Mouse (Mus musculus): ENCODE measurements around the gene Cyp1b1. TPM values are rescaled to one million over a fixed set of nuclear protein-coding genes. Genes with fewer than 3 reads are reported as not detected.

Cyp1b1 gene
- polyA plus RNA-seq, 1 experiment, result 1.1 TPM

DNA sequence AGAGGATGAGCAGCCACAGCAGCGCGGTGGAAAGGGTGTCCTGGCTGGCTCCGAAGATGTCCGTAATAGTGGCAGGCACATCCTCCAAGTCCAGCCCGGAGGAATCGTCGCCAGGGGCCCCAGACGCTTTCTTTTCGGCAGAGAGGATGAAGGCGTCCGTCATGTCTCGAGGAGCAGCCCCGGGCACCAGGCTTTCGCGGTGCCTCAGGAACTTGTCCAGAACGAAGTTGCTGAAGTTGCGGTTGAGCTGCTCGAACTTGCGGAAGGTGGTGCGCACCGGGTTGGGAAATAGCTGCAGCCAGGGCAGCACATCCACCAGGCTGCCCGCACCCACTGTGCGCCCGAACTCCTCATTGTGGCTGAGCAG, 1.6 kb downstream of the Cyp1b1 start:
- Histone ChIP-seq H3K27ac (ENCODE audit: insufficient read depth, low read length) (no peak overlapping the region), H3K4me3 (replicated peaks; ENCODE audit: insufficient read depth, low read depth, low read length) (peak overlapping the region; percentile 17), H3K27me3 (ENCODE audit: control insufficient read depth, insufficient read depth, low read length) (peaks cover 1% of the 10 kb centered on the region; the same call in 1 of the 2 replicates), H3K4me1 (ENCODE audit: control insufficient read depth, insufficient read depth, low read length) (peaks cover 4% of the 10 kb centered on the region; the same call in 1 of the 2 replicates)
- DNase-seq, result no peak
- TF ChIP-seq POLR2A (IDR thresholded peaks at IDR 0.05; ENCODE audit: borderline replicate concordance, insufficient read depth, low read length) (no peak), CTCF (IDR thresholded peaks at IDR 0.05; ENCODE audit: borderline replicate concordance, insufficient read depth, low read depth, low read length) (no peak)
- WGBS, result 2% methylated on average over 24 of the region's 24 CpGs

DNA sequence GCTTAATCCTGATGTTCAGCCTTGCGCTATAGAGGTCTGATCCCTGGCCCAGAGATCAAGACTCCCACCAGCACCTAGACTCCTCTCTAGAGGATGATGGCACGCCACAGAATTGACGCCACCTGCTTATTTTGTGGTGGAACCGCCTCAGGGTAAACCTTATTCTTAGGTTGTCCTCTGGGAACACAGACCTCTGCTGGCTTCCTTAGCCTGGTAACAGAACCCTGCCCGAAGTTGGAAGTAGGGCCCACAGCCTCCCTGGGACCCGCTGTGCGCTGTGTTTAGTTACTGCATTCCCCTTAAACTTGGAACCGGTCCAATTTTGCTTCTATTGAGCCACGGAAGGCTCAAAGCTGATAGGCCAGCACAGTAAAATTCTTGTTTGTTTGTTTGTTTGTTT, 2.3 kb downstream of the Cyp1b1 start:
- no peak for DNase-seq
- WGBS, result 47% methylated on average over 9 of the region's 9 CpGs
- H3K4me1 ChIP-seq (ENCODE audit: control insufficient read depth, insufficient read depth, low read length), result peaks cover 4% of the 10 kb centered on the region; the same call in 1 of the 2 replicates
- H3K27ac ChIP-seq (ENCODE audit: insufficient read depth, low read length), result no peak overlapping the region
- TF ChIP-seq CTCF (IDR thresholded peaks at IDR 0.05; ENCODE audit: borderline replicate concordance, insufficient read depth, low read depth, low read length), result no peak
- no peak for TF ChIP-seq POLR2A (IDR thresholded peaks at IDR 0.05; ENCODE audit: borderline replicate concordance, insufficient read depth, low read length)
- peaks cover 1% of the 10 kb centered on the region; the same call in 1 of the 2 replicates for H3K27me3 ChIP-seq (ENCODE audit: control insufficient read depth, insufficient read depth, low read length)
- H3K4me3 ChIP-seq (replicated peaks; ENCODE audit: insufficient read depth, low read depth, low read length), result no peak overlapping the region

DNA sequence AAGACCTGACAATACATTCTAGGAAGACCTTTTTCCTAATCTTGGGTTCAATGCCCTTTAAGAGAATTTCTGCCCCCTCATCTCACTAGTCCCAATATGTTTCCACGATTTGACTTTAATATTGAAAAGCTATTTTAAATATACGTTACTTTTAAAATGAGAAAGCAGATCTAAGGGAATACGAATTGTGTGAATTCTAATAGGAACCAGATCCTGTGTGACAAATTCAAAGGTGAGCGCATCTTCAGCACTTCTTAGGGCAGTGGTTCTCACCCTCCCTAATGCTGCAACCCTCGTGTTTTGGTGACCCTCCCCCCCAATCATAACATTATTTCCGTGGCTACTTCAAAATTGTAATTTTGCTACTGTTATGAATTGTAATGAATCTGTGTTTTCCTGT, 2.9 kb downstream of the Cyp1b1 start:
- Histone ChIP-seq H3K4me1 (ENCODE audit: control insufficient read depth, insufficient read depth, low read length) (peaks cover 4% of the 10 kb centered on the region; the same call in 1 of the 2 replicates), H3K27me3 (ENCODE audit: control insufficient read depth, insufficient read depth, low read length) (peaks cover 1% of the 10 kb centered on the region; the same call in 1 of the 2 replicates), H3K27ac (ENCODE audit: insufficient read depth, low read length) (no peak overlapping the region), H3K4me3 (replicated peaks; ENCODE audit: insufficient read depth, low read depth, low read length) (no peak overlapping the region)
- no peak for DNase-seq
- WGBS, result 78% methylated on average over 6 of the region's 6 CpGs
- TF ChIP-seq CTCF (IDR thresholded peaks at IDR 0.05; ENCODE audit: borderline replicate concordance, insufficient read depth, low read depth, low read length) (no peak), POLR2A (IDR thresholded peaks at IDR 0.05; ENCODE audit: borderline replicate concordance, insufficient read depth, low read length) (no peak)

DNA sequence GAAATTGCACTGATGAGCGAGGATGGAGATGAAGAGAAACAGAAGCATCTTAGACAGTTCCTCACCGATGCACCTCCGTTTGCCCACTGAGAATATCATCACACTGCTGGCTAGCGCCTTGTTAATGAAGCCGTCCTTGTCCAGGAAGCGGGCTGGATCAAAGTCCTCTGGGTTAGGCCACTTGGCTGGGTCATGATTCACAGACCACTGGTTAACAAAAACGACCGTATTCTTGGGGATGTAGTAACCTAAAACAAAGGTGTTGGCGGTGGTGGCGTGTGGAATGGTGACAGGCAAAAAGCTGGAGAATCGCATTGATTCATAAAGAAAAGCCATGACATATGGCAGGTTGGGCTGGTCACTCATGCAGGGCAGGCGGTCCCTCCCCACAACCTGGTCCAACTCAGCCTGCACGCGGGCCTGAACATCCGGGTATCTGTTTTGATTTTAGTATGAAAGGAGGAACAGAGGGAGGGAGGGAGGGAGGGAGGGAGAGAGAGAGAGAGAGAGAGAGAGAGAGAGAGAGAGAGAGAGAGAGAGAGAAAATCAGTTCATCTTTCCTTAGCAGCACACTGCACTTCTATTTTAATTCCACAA, 4.5 kb downstream of the Cyp1b1 start:
- TF ChIP-seq CTCF (IDR thresholded peaks at IDR 0.05; ENCODE audit: borderline replicate concordance, insufficient read depth, low read depth, low read length) (no peak), POLR2A (IDR thresholded peaks at IDR 0.05; ENCODE audit: borderline replicate concordance, insufficient read depth, low read length) (no peak)
- Histone ChIP-seq H3K4me1 (ENCODE audit: control insufficient read depth, insufficient read depth, low read length) (peaks cover 4% of the 10 kb centered on the region; the same call in 1 of the 2 replicates), H3K27me3 (ENCODE audit: control insufficient read depth, insufficient read depth, low read length) (peaks cover 1% of the 10 kb centered on the region; the same call in 1 of the 2 replicates), H3K27ac (ENCODE audit: insufficient read depth, low read length) (no peak overlapping the region), H3K4me3 (replicated peaks; ENCODE audit: insufficient read depth, low read depth, low read length) (no peak overlapping the region)
- whole genome bisulfite sequencing, result 26% methylated on average over 15 of the region's 15 CpGs
- no peak for DNase-seq

GRCm38 (mm10) chr17:79709718-79710117, 5.1 kb downstream of the Cyp1b1 start:
- Histone ChIP-seq H3K27me3 (ENCODE audit: control insufficient read depth, insufficient read depth, low read length) (no peaks in the 10 kb centered on the region; the same call in 1 of the 2 replicates), H3K27ac (ENCODE audit: insufficient read depth, low read length) (no peak overlapping the region), H3K4me3 (replicated peaks; ENCODE audit: insufficient read depth, low read depth, low read length) (no peak overlapping the region), H3K4me1 (ENCODE audit: control insufficient read depth, insufficient read depth, low read length) (peaks cover 4% of the 10 kb centered on the region; the same call in 1 of the 2 replicates)
- TF ChIP-seq CTCF (IDR thresholded peaks at IDR 0.05; ENCODE audit: borderline replicate concordance, insufficient read depth, low read depth, low read length), result no peak
- no peak for TF ChIP-seq POLR2A (IDR thresholded peaks at IDR 0.05; ENCODE audit: borderline replicate concordance, insufficient read depth, low read length)
- WGBS, result 93% methylated on average over 1 of the region's 1 CpGs
- no peak for DNase-seq

GRCm38 (mm10) chr17:79708168-79708567, 6.7 kb downstream of the Cyp1b1 start:
- Histone ChIP-seq H3K4me3 (replicated peaks; ENCODE audit: insufficient read depth, low read depth, low read length) (no peak overlapping the region), H3K27me3 (ENCODE audit: control insufficient read depth, insufficient read depth, low read length) (no peaks in the 10 kb centered on the region; the same call in 1 of the 2 replicates), H3K27ac (ENCODE audit: insufficient read depth, low read length) (no peak overlapping the region), H3K4me1 (ENCODE audit: control insufficient read depth, insufficient read depth, low read length) (no peaks in the 10 kb centered on the region)
- WGBS, result 69% methylated on average over 7 of the region's 7 CpGs
- TF ChIP-seq CTCF (IDR thresholded peaks at IDR 0.05; ENCODE audit: borderline replicate concordance, insufficient read depth, low read depth, low read length) (no peak), POLR2A (IDR thresholded peaks at IDR 0.05; ENCODE audit: borderline replicate concordance, insufficient read depth, low read length) (no peak)
- DNase-seq, result no peak

DNA sequence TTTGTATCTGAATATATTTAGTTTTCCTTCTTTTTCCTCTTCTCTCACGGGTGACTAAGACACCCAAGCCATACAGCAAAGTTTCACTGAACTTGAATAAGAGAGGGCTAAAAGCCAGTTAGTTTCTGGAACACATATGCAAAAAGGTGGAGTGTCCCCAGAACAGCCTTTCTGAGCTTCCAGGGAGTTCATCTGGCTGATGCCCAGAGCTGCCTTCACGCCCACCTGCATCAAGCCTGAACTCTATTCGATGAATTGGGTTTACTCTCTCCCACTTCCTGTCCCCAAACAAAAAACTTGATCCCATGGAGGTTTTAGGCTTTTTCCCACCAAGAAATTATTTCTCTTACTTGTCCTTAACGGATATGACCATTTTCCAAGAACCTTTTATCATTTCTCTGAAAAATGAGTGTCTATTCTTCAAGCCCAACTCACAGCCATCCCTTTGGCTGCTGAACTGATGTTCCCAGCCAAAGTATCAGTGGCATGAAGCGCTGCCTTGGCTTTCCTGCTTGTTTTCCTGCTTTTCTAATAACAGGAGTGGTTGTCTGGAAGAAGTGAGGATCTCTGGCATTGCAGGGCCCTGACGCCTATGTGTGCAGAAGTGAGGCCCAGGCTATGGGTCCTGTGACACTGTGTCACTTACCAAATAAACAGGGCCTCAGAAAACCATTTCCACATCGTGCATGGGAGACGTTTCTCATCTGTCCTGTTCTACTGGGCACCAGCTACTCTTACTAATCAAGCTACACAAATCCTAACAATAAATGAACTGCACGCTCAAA, 9.0 kb downstream of the Cyp1b1 start:
- H3K27ac ChIP-seq (ENCODE audit: insufficient read depth, low read length), result no peak overlapping the region
- no peak overlapping the region for H3K4me3 ChIP-seq (replicated peaks; ENCODE audit: insufficient read depth, low read depth, low read length)
- no peaks in the 10 kb centered on the region for H3K27me3 ChIP-seq (ENCODE audit: control insufficient read depth, insufficient read depth, low read length)
- DNase-seq, result no peak
- WGBS, result 49% methylated on average over 9 of the region's 9 CpGs
- H3K4me1 ChIP-seq (ENCODE audit: control insufficient read depth, insufficient read depth, low read length), result no peaks in the 10 kb centered on the region
- TF ChIP-seq CTCF (IDR thresholded peaks at IDR 0.05; ENCODE audit: borderline replicate concordance, insufficient read depth, low read depth, low read length), result no peak
- TF ChIP-seq POLR2A (IDR thresholded peaks at IDR 0.05; ENCODE audit: borderline replicate concordance, insufficient read depth, low read length), result no peak

DNA sequence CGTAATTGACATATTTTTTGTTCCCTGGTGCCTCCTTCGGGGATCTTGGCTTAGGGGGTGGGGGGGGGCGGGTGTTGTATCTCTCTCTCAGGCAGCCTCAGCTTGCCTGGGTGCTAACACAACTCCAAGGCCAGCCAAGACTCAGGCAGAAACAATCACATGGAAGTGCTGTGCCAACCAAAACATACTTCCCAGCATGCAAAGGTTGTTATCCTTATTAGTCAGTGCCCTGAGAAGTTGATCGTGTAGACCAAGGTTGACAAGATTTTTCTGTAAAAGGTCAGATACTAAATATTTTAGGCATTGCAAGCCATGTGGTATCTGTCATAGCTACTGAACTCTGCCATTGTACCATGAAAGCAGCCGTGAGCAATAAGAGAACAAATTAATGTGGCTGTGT, 14.0 kb downstream of the Cyp1b1 start:
- Histone ChIP-seq H3K27ac (ENCODE audit: insufficient read depth, low read length) (no peak overlapping the region), H3K27me3 (ENCODE audit: control insufficient read depth, insufficient read depth, low read length) (no peaks in the 10 kb centered on the region), H3K4me1 (ENCODE audit: control insufficient read depth, insufficient read depth, low read length) (no peaks in the 10 kb centered on the region), H3K4me3 (replicated peaks; ENCODE audit: insufficient read depth, low read depth, low read length) (no peak overlapping the region)
- no peak for DNase-seq
- TF ChIP-seq CTCF (IDR thresholded peaks at IDR 0.05; ENCODE audit: borderline replicate concordance, insufficient read depth, low read depth, low read length) (no peak), POLR2A (IDR thresholded peaks at IDR 0.05; ENCODE audit: borderline replicate concordance, insufficient read depth, low read length) (no peak)
- 74% methylated on average over 5 of the region's 5 CpGs for WGBS
